Mouse (Mus musculus) T-helper 1 cell (primary cell): ENCODE results near the gene Slc45a1.

Experiments used
- in situ Hi-C: fragments of 300-600 bp; cut with MboI, MseI; formaldehyde crosslinking; loops from one replicate; pipeline ENCODE4 v1.15.1; 2025; ENCODE audit warnings: high pct_unique_total_duplicates

Gene Slc45a1

DNA sequence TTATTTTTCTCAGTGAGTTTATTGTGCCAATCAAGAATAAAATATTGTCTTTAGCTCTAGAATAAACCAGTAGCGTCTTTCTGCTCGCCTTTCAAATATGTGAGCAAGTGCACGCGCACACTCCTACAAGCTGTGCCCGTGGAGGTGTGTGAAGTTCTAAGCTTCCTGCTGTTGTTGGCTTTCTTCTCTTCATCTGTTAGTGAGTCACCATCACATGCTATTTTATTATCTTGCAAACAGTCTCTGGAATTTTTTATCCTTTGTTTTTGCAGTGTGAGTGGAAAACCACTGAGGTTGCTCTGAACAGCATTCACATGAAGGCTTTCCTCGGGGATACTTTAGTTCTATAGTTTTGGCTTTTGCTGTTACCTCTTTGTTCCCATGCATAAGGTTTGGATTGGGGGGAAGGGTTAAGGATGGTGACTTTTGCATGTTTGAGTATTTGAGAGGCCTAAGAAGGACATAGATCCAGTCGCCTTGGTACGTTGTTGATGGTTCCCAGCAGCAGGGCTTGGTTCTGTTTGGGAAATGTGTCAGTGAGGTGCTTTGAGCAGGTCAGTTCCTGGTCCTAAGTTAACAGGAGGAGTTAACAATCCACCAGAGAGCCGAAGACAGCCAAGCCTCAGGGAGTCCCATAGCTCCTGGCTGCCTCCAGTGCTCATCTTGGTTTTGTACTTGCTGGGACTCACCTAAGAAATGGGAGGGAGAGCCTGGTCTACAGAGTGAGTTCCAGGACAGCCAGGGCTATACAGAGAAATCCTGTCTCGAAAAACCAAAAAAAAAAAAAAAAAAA lies 69.8 kb downstream of the Slc45a1 start:
- in situ Hi-C loops = no loop called here
